Mouse (Mus musculus) intestine, embryonic 15.5 days (tissue): ENCODE measurements around the gene Gfy. TPM values are rescaled to one million over a fixed set of nuclear protein-coding genes. Genes with fewer than 3 reads are reported as not detected.
A peak's percentile ranks its signal among the peaks of the same experiment; 100 is the strongest.

Experiments used
- ATAC-seq: fragments of 200-750 bp; cut with Nextera tagmentation; 2 replicates; pipeline ENCODE4 v1.8.0; 2017; ENCODE audit warnings: moderate TSS enrichment, moderate library complexity
- H3K27ac ChIP-seq: fragments of 300-500 bp; sonication (generic); 2 replicates; pipeline ENCODE4 v1.5.1; 2015; ENCODE audit warnings: mild to moderate bottlenecking, inconsistent platforms
- H3K27me3 ChIP-seq: fragments of 300-500 bp; sonication (generic); replicated peaks from 2 replicates; pipeline ENCODE4 v1.6.1; 2015; ENCODE audit warnings: inconsistent platforms
- H3K36me3 ChIP-seq: fragments of 300-500 bp; sonication (generic); 2 replicates; pipeline ENCODE4 v1.6.1; 2015; ENCODE audit warnings: inconsistent platforms
- H3K4me1 ChIP-seq: fragments of 300-500 bp; sonication (generic); replicated peaks from 2 replicates; pipeline ENCODE4 v1.6.1; 2015; ENCODE audit warnings: inconsistent platforms
- H3K4me2 ChIP-seq: fragments of 300-500 bp; sonication (generic); replicated peaks from 2 replicates; pipeline ENCODE4 v1.6.1; 2015; ENCODE audit warnings: mild to moderate bottlenecking, inconsistent platforms
- H3K4me3 ChIP-seq: fragments of 300-500 bp; sonication (generic); replicated peaks from 2 replicates; pipeline ENCODE4 v1.5.1; 2015; ENCODE audit warnings: inconsistent platforms
- H3K9ac ChIP-seq: fragments of 300-500 bp; sonication (generic); 2 replicates; pipeline ENCODE4 v1.6.1; 2015; ENCODE audit warnings: inconsistent platforms
- H3K9me3 ChIP-seq: fragments of 300-500 bp; sonication (generic); 2 replicates; pipeline ENCODE4 v1.6.1; 2016; ENCODE audit warnings: inconsistent platforms
- WGBS: fragments of 180-500 bp; shearing (Covaris S2); methylation state at CpG from one replicate; pipeline ENCODE4 v1.1.7; 2015; 5-methylcytosine and 5-hydroxymethylcytosine counted together
- polyA plus RNA-seq: library from polyadenylated mRNA; unstranded; fragments of >200 nt; fragmentation: Nextera tagmentation; extraction: Ambion mirVana; gene quantifications from 2 replicates; pipeline ENCODE4 v1.2.1, GENCODE M21; 2015

Gfy gene
- polyA plus RNA-seq, 1 experiment from 2014 or later, result not detected

DNA sequence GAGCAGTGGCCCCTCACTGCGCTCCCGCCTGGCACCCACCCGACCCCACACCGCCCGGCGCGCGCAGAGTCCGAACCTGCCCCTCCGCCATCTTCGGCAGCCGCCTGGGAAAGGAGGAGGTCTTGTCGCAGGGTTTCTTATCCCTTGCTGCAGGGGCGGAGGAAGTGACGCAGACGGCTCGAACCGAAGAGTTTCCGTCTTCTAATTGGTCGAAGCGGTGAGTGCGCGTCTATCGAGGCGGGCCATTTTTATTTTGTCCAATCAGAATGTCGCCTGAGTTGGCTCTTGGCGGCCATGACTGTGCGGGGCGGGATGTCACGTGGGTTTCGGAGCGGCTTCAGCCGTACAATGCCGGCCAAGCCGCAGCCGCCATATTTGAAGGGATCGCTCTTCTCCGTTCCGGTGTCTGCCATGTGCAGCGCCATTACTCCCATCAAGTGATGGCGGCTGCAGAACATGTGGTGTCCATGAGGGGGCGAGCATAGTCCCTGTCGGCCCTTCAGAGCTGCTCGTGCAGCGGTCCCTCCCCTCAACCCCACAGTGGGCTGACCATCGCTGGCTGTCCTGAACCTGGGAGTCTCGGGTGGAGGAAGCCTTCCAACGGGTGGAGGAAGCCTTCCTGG lies 50.6 kb downstream of the Gfy start, which contains the start of gene Rpl13a:
Gene Rpl13a, minus strand, starts transcription at position 138 of the 623 bp plus-strand sequence.
- ATAC-seq, result peak; percentile 91
- Histone ChIP-seq H3K4me3 (peak within 1 kb of the TSS; percentile 89), H3K9ac (peak within 1 kb of the TSS; percentile 99), H3K4me2 (peak within 1 kb of the TSS; percentile 73), H3K9me3 (no peaks in the 10 kb centered on the region), H3K36me3 (peaks cover 22% of the 10 kb centered on the region), H3K27ac (peak within 1 kb of the TSS; percentile 90), H3K27me3 (no peaks in the 10 kb centered on the region), H3K4me1 (peaks cover 22% of the 10 kb centered on the region)
- WGBS, result under 1% methylated on average over 48 of the region's 48 CpGs

DNA sequence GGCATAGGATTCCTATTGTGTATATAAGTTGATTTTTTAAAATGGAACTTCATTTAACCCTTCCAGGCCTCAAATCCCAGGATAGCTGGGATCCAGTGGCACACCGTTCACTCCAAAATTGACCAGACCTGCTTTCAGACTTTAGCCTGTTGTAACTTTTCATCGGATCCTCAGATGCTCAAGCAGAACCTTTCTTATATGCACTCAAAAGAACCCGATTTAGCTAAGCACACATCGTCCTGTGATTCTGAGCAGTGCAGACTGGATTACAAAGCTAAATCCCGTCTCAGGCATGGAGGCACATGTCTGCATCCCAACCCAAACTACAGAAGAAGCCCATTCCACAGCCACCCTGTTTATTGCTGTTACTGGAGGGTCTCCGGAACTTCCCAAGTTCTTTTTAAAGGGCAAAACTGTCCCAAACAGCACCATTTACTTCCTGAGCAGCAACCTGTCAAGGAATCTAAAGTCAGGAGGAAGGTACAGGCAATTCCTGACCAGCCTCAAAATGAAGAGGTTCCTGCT lies 51.6 kb downstream of the Gfy start:
- no peaks in the 10 kb centered on the region for H3K9me3 ChIP-seq
- H3K9ac ChIP-seq, result peak overlapping the region; percentile 99
- H3K36me3 ChIP-seq, result peaks cover 22% of the 10 kb centered on the region
- peak overlapping the region; percentile 71 for H3K4me2 ChIP-seq
- 1% methylated on average over 6 of the region's 6 CpGs for whole genome bisulfite sequencing
- H3K27ac ChIP-seq, result peak overlapping the region; percentile 87
- H3K27me3 ChIP-seq, result no peaks in the 10 kb centered on the region
- no peak for ATAC-seq
- H3K4me3 ChIP-seq, result peak overlapping the region; percentile 89
- H3K4me1 ChIP-seq, result peaks cover 27% of the 10 kb centered on the region

DNA sequence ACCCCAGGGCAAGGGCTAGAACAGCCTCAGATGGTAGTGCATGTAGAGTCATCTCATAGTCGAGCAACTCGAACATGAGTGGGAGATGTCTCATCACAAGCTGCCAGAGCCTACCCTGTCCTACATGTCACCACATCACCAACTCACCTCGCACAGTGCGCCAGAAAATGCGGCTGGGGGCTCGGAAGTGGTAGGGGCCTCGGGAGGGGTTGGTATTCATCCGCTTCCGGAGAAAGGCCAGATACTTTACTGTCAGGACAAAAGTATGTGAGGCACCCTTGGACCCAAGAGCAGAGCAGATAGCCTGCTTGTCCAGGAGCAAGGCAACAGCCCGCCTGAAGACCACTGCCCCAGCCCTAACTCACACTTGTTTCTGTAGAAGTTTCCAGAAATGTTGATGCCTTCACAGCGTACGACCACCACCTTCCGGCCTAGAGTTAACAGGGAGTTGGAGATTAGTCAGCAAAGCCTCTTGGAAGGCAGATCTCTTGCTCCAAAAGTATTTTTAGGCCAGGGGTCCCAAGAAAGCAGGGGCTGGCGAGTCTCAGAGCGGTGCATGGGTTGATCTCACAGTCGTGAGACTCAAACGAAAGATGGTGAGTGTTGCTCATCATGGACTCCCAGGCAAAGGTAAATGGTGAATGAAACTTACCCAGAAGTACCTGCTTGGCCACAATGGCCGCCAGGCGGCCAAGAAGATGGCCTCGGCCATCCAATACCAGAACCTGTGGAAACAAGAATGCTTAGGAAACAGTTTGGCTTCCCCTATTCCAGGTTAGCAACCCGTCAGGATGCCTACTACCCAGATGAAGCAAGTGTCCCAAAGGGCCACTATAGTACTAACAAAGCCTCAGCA lies 52.3 kb downstream of the Gfy start:
- peak overlapping the region; percentile 87 for H3K27ac ChIP-seq
- 37% methylated on average over 21 of the region's 21 CpGs for WGBS
- H3K4me2 ChIP-seq, result peak overlapping the region; percentile 71
- no peak for ATAC-seq
- no peaks in the 10 kb centered on the region for H3K9me3 ChIP-seq
- peaks cover 26% of the 10 kb centered on the region for H3K36me3 ChIP-seq
- H3K9ac ChIP-seq, result peak overlapping the region; percentile 99
- H3K27me3 ChIP-seq, result no peaks in the 10 kb centered on the region
- H3K4me1 ChIP-seq, result peaks cover 32% of the 10 kb centered on the region
- peak overlapping the region; percentile 89 for H3K4me3 ChIP-seq

Other genes starting within 250 kb of the Gfy start
- gene Tsks, start 236.4 kb downstream of the Gfy start, polyA plus RNA-seq, result 0.14 TPM in 1 of 2 replicates, not detected in the other
- gene Cpt1c, start 204.7 kb downstream of the Gfy start, polyA plus RNA-seq, result 16.1 and 16.5 TPM in 2 replicates
- 449 and 456 TPM in 2 replicates for gene Prmt1, start 193.0 kb downstream of the Gfy start, polyA plus RNA-seq
- gene Irf3, start 181.9 kb downstream of the Gfy start, polyA plus RNA-seq, result 89.9 and 99.6 TPM in 2 replicates
- gene Bcl2l12, start 180.9 kb downstream of the Gfy start, polyA plus RNA-seq, result 37.3 and 43.6 TPM in 2 replicates
- gene Scaf1, start 163.2 kb downstream of the Gfy start, polyA plus RNA-seq, result 32.0 and 33.6 TPM in 2 replicates
- 57.6 and 61.0 TPM in 2 replicates for gene Rras, start 161.6 kb downstream of the Gfy start, polyA plus RNA-seq
- 7.1 and 8.7 TPM in 2 replicates for gene Prr12, start 126.7 kb downstream of the Gfy start, polyA plus RNA-seq
- gene Nosip, start 117.1 kb downstream of the Gfy start, polyA plus RNA-seq, result 49.5 and 50.5 TPM in 2 replicates
- gene Prrg2, start 116.9 kb downstream of the Gfy start, polyA plus RNA-seq, result 29.2 and 29.5 TPM in 2 replicates
- gene Rcn3, start 87.3 kb downstream of the Gfy start, polyA plus RNA-seq, result 265 and 267 TPM in 2 replicates
- gene Fcgrt, start 75.7 kb downstream of the Gfy start, polyA plus RNA-seq, result 153 and 168 TPM in 2 replicates
- 1,711 TPM in 2 replicates for gene Rps11, start 55.1 kb downstream of the Gfy start, polyA plus RNA-seq
- 1,301 and 1,445 TPM in 2 replicates for gene Rpl13a, start 50.8 kb downstream of the Gfy start, polyA plus RNA-seq
- 0.24 and 0.28 TPM in 2 replicates for gene Gm45713, start 43.3 kb downstream of the Gfy start, polyA plus RNA-seq
- 1.8 and 2.0 TPM in 2 replicates for gene Flt3l, start 43.1 kb downstream of the Gfy start, polyA plus RNA-seq
- 94.1 and 98.9 TPM in 2 replicates for gene Pih1d1, start 25.3 kb downstream of the Gfy start, polyA plus RNA-seq
- gene Aldh16a1, start 25.0 kb downstream of the Gfy start, polyA plus RNA-seq, result 79.0 and 87.3 TPM in 2 replicates
- gene Slc17a7, start 15.6 kb downstream of the Gfy start, polyA plus RNA-seq, result 0.13 and 0.15 TPM in 2 replicates
- gene Pth2, start 1.4 kb upstream of the Gfy start, polyA plus RNA-seq, result not detected in 2 replicates
- gene Ccdc155, start 25.3 kb upstream of the Gfy start, polyA plus RNA-seq, result 0.61 and 0.69 TPM in 2 replicates
- gene Dkkl1, start 32.6 kb upstream of the Gfy start, polyA plus RNA-seq, result 1.0 and 1.1 TPM in 2 replicates
- 93.2 and 97.0 TPM in 2 replicates for gene Tead2, start 36.2 kb upstream of the Gfy start, polyA plus RNA-seq
- 3.5 and 3.6 TPM in 2 replicates for gene Cd37, start 59.5 kb upstream of the Gfy start, polyA plus RNA-seq
- not detected in 2 replicates for gene Slc6a16, start 61.5 kb upstream of the Gfy start, polyA plus RNA-seq
- not detected in 2 replicates for gene Slc6a21, start 97.9 kb upstream of the Gfy start, polyA plus RNA-seq
- 20.4 and 29.1 TPM in 2 replicates for gene Trpm4, start 154.2 kb upstream of the Gfy start, polyA plus RNA-seq
- gene Hrc, start 155.7 kb upstream of the Gfy start, polyA plus RNA-seq, result 0.97 and 1.2 TPM in 2 replicates
- 5.6 and 6.9 TPM in 2 replicates for gene Ppfia3, start 187.4 kb upstream of the Gfy start, polyA plus RNA-seq
- gene Lin7b, start 191.0 kb upstream of the Gfy start, polyA plus RNA-seq, result 1.9 and 2.4 TPM in 2 replicates
- 195 and 200 TPM in 2 replicates for gene Snrnp70, start 216.2 kb upstream of the Gfy start, polyA plus RNA-seq
- gene Kcna7, start 226.1 kb upstream of the Gfy start, polyA plus RNA-seq, result 0.13 and 0.19 TPM in 2 replicates
- 1.7 and 2.1 TPM in 2 replicates for gene Ntf5, start 234.1 kb upstream of the Gfy start, polyA plus RNA-seq
- 0.27 and 0.52 TPM in 2 replicates for gene Lhb, start 241.3 kb upstream of the Gfy start, polyA plus RNA-seq